Mouse (Mus musculus) forebrain, embryonic 11.5 days (tissue): Measurements from ENCODE around the gene Evl. TPM values are rescaled to one million over a fixed set of nuclear protein-coding genes. Genes with fewer than 3 reads are reported as not detected.

Source experiments
- ATAC-seq: fragments of 200-750 bp; cut with Nextera tagmentation; replicated peaks from 2 replicates; pipeline ENCODE4 v1.8.0; 2017; ENCODE audit warnings: moderate TSS enrichment; ENCODE audit not compliant: low FRiP score
- DNase-seq: peaks from one replicate; pipeline ENCODE4 v3.0.0-alpha.2; 2017; ENCODE audit warnings: low spot score
- H3K27ac ChIP-seq: fragments of 300-500 bp; sonication (generic); 2 replicates; pipeline ENCODE4 v1.5.1; 2014; ENCODE audit warnings: low read depth, low read length
- H3K27me3 ChIP-seq: fragments of 300-500 bp; sonication (generic); 2 replicates; pipeline ENCODE4 v1.6.1; 2014; ENCODE audit warnings: mild to moderate bottlenecking, low read length, mixed read lengths; ENCODE audit not compliant: control insufficient read depth, insufficient read depth
- H3K36me3 ChIP-seq: fragments of 300-500 bp; sonication (generic); 2 replicates; pipeline ENCODE4 v1.6.1; 2014; ENCODE audit warnings: mild to moderate bottlenecking, low read length, moderate library complexity, mixed read lengths; ENCODE audit not compliant: control insufficient read depth, insufficient read depth
- H3K4me1 ChIP-seq: fragments of 300-500 bp; sonication (generic); replicated peaks from 2 replicates; pipeline ENCODE4 v1.6.1; 2014; ENCODE audit warnings: low read length, mixed read lengths; ENCODE audit not compliant: control insufficient read depth, insufficient read depth
- H3K4me2 ChIP-seq: fragments of 300-500 bp; sonication (generic); 2 replicates; pipeline ENCODE4 v1.6.1; 2014; ENCODE audit warnings: low read depth, mild to moderate bottlenecking, low read length, moderate library complexity, mixed read lengths; ENCODE audit not compliant: severe bottlenecking
- H3K4me3 ChIP-seq: fragments of 300-500 bp; sonication (generic); 2 replicates; pipeline ENCODE4 v1.5.1; 2014; ENCODE audit warnings: low read depth, low read length
- H3K9ac ChIP-seq: fragments of 300-500 bp; sonication (generic); 2 replicates; pipeline ENCODE4 v1.6.1; 2014; ENCODE audit warnings: low read length
- H3K9me3 ChIP-seq: fragments of 300-500 bp; sonication (generic); 2 replicates; pipeline ENCODE4 v1.6.1; 2016; ENCODE audit warnings: low read length, mixed read lengths; ENCODE audit not compliant: control insufficient read depth
- WGBS: fragments of 180-500 bp; shearing (Covaris S2); extraction: QIAGEN DNeasy Blood & Tissue Kit; methylation state at CpG from one replicate; pipeline ENCODE4 v1.1.7; 2014; 5-methylcytosine and 5-hydroxymethylcytosine counted together
- polyA plus RNA-seq: library from polyadenylated mRNA; unstranded; fragments of >200 nt; fragmentation: Nextera tagmentation; extraction: Ambion mirVana; gene quantifications from 2 replicates; pipeline ENCODE4 v1.2.1, GENCODE M21; 2014

Gene Evl
- polyA plus RNA-seq, 1 experiment from 2014 or later = 111 TPM

DNA sequence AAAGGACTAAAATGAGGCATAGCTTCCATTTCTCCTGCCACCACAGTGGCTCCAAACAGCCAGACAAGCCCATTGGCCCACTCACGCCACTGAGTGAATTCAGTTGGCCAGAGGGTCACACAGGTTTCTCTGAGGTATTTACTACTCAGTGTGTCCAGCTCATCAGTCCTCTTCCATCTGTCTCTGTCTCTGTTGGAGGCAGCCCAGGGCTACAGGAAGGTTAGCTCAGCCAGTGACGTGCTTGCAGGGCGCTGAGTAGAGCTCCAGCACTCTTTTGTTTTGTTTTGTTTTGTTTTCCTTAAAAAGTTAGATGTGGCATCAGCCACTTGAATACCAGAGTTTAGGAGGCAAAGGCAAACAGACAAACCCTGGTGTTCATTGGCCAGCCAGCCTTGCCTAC is 119.0 kb downstream of the Evl start:
- Histone ChIP-seq H3K36me3 (peaks cover 2% of the 10 kb centered on the region), H3K4me1 (no peaks in the 10 kb centered on the region), H3K4me2 (no peak overlapping the region), H3K4me3 (no peak overlapping the region), H3K27me3 (no peaks in the 10 kb centered on the region), H3K9ac (no peak overlapping the region), H3K9me3 (no peaks in the 10 kb centered on the region), H3K27ac (no peak overlapping the region)
- 88% methylated on average over 3 of the region's 3 CpGs for WGBS
- no peak for DNase-seq
- no peak for ATAC-seq

- Histone ChIP-seq H3K27ac (0 out of 2 replicates have a peak overlapping the region, but pooled peaks have one; percentile 6), H3K36me3 (peaks cover 2% of the 10 kb centered on the region), H3K4me3 (no peak overlapping the region), H3K9me3 (no peaks in the 10 kb centered on the region), H3K4me2 (no peak overlapping the region), H3K9ac (no peak overlapping the region), H3K4me1 (no peaks in the 10 kb centered on the region), H3K27me3 (no peaks in the 10 kb centered on the region)
- 95% methylated on average over 4 of the region's 4 CpGs for WGBS
- ATAC-seq (no peak), DNase-seq (no peak)
These were observed 120.0 kb downstream of the Evl start for GRCm38 (mm10) chr12:108674502-108674901.

DNA sequence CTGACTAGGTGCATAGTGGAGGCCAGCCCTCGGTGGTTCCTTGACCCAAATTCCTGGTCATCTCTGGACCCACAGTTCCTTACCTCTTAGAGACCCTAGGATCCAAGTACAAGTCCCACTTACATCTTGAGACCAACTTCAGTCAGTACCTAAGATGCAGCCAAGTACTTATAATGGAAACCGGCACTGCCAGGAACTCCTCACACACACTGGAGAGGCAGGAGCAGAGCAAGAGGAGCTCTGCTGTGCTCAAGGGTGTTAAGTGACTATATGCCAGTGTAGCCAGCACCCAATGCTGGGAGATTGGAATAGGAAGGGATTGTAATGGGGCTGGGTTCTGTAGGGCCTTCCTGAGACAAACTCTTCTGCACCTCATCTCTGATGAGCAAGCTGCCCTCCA is 120.4 kb downstream of the Evl start:
- no peak for DNase-seq
- ATAC-seq = no peak
- Histone ChIP-seq H3K4me1 (no peaks in the 10 kb centered on the region), H3K9ac (no peak overlapping the region), H3K27me3 (no peaks in the 10 kb centered on the region), H3K4me3 (no peak overlapping the region), H3K4me2 (no peak overlapping the region), H3K9me3 (no peaks in the 10 kb centered on the region), H3K27ac (no peak overlapping the region), H3K36me3 (peaks cover 5% of the 10 kb centered on the region)
- WGBS = 96% methylated on average over 2 of the region's 2 CpGs

GRCm38 (mm10) chr12:108675614-108676401 is 121.3 kb downstream of the Evl start:
- Histone ChIP-seq H3K9ac (no peak overlapping the region), H3K4me1 (no peaks in the 10 kb centered on the region), H3K27me3 (no peaks in the 10 kb centered on the region), H3K4me2 (no peak overlapping the region), H3K36me3 (peaks cover 11% of the 10 kb centered on the region), H3K4me3 (no peak overlapping the region), H3K27ac (no peak overlapping the region), H3K9me3 (no peaks in the 10 kb centered on the region)
- DNase-seq (no peak), ATAC-seq (no peak)
- WGBS = 84% methylated on average over 8 of the region's 8 CpGs

DNA sequence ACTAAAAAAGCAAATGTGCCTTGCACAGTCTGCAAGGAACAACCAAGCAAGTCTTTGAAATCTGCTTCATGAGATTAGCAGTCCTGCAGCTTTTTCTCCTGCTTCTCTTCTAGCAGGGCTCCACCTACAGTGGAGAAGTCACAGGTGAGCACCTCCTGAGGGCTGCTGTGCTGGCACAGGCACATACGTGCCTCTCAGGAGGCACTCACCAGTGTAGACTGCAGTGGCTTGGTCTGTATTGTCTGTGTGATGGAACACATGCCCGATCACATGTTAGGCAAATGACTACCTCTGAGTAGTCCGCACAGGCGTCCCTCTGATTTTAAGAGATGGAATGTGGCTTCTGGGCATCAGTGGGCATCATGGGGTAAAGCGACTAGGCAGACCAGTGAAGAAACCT is 122.6 kb downstream of the Evl start:
- Histone ChIP-seq H3K27me3 (no peaks in the 10 kb centered on the region), H3K27ac (no peak overlapping the region), H3K4me1 (no peaks in the 10 kb centered on the region), H3K36me3 (peaks cover 11% of the 10 kb centered on the region), H3K9me3 (no peaks in the 10 kb centered on the region), H3K4me2 (no peak overlapping the region), H3K9ac (no peak overlapping the region), H3K4me3 (no peak overlapping the region)
- ATAC-seq (no peak), DNase-seq (no peak)
- 93% methylated on average over 5 of the region's 5 CpGs for WGBS

- ATAC-seq (no peak), DNase-seq (no peak)
- Histone ChIP-seq H3K4me3 (no peak overlapping the region), H3K36me3 (peaks cover 11% of the 10 kb centered on the region), H3K4me1 (no peaks in the 10 kb centered on the region), H3K9ac (no peak overlapping the region), H3K9me3 (no peaks in the 10 kb centered on the region), H3K4me2 (no peak overlapping the region), H3K27me3 (no peaks in the 10 kb centered on the region), H3K27ac (no peak overlapping the region)
- 87% methylated on average over 4 of the region's 4 CpGs for WGBS
These were observed 123.8 kb downstream of the Evl start for GRCm38 (mm10) chr12:108678366-108678765.

DNA sequence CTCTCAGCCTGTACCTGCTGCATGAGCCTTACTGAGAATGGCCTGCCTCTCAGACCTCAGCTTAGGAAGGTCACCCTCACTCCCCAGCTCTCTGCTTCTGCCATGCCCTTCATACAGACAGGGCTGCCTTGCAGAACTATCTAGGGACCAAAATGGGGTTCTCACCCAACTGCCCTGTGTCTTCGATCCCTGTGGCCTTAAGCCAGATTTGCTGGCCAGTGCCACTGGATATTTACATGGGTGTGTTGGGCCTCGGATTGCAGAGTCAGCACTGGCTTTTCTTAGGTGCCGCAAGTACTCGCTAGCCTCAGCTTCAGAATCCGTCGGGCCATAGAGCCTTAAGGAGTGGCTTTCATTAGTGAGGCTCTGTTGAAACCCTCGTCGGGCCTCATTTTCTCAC is 126.3 kb downstream of the Evl start:
- Histone ChIP-seq H3K9ac (no peak overlapping the region), H3K27me3 (no peaks in the 10 kb centered on the region), H3K9me3 (no peaks in the 10 kb centered on the region), H3K4me1 (no peaks in the 10 kb centered on the region), H3K4me3 (no peak overlapping the region), H3K36me3 (peaks cover 10% of the 10 kb centered on the region), H3K27ac (no peak overlapping the region), H3K4me2 (no peak overlapping the region)
- ATAC-seq (no peak), DNase-seq (no peak)
- 95% methylated on average over 8 of the region's 8 CpGs for WGBS

- H3K4me2 ChIP-seq = no peak overlapping the region
- H3K9me3 ChIP-seq = no peaks in the 10 kb centered on the region
- H3K4me1 ChIP-seq = no peaks in the 10 kb centered on the region
- H3K9ac ChIP-seq = no peak overlapping the region
- DNase-seq = no peak
- H3K27ac ChIP-seq = no peak overlapping the region
- 92% methylated on average over 13 of the region's 13 CpGs for WGBS
- H3K4me3 ChIP-seq = no peak overlapping the region
- H3K36me3 ChIP-seq = peaks cover 9% of the 10 kb centered on the region; the same call in 1 of the 2 replicates
- H3K27me3 ChIP-seq = no peaks in the 10 kb centered on the region
- no peak for ATAC-seq
These were observed 127.9 kb downstream of the Evl start for GRCm38 (mm10) chr12:108682240-108683023.
